Mouse (Mus musculus): ENCODE measurements at regions not wholly inside any gene's neighbourhood (a gene's known extent, or its start where the extent isn't known, plus 50 kb on each side); places are given as distances from the start of the nearest gene placed in this dataset.
A peak's percentile ranks its signal among the peaks of the same experiment; 100 is the strongest.

- intact Hi-C loops (cut with DNase I), result no loop called here
- no peak for DNase-seq (ENCODE audit: low spot score in 2 of 2)
Measured at GRCm38 (mm10) chr15:60119926-60120325, 103.5 kb upstream of the 4933412E24Rik start.

DNA sequence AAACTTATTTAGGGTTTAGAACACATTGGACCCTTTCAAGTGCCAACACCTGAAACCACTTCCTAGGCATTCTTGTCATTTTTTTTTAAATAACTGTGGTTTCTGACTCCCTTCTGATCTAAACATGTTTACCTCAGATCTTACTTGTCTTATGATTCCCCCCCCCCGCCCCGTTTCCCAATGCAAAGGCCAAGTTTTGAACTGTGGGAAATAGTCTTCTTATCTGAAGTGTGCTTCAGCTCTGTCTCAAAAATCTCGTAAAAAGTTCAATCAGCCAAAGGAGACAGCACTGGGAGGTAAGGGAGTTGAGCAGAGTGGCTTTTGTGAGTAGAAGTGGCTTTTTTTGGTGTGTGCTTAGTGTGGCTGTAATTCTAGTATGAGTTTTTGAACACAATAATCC is 95.5 kb upstream of the 4933412E24Rik start:
- intact Hi-C loops (cut with DNase I), result no loop called here
- DNase-seq (ENCODE audit: low spot score in 2 of 2), result no peak

GRCm38 (mm10) chr15:60111046-60111445 is 94.6 kb upstream of the 4933412E24Rik start:
- intact Hi-C loops (cut with DNase I), result no loop called here
- DNase-seq (ENCODE audit: low spot score in 2 of 2), result no peak

DNA sequence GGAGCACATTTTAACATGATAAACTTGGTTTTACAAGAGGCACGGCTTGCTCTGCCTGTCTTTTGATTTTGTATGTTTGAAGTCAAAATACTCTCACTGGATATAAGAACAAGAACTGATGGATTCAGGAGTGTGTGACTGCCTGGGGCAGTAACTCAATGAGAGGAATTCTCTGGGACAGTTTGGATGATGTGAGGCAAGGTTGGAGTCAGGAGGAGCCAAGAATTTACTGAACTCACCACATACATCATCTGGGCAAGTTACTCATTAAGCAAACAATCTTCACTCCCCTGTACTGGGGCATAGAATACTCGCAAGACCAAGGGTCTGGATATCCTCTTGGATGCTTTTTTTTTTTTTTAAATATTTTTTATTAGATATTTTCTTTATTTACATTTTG is 87.7 kb upstream of the 4933412E24Rik start:
- no peak for DNase-seq (ENCODE audit: low spot score in 2 of 2)
- intact Hi-C loops (cut with DNase I), result no loop called here

DNA sequence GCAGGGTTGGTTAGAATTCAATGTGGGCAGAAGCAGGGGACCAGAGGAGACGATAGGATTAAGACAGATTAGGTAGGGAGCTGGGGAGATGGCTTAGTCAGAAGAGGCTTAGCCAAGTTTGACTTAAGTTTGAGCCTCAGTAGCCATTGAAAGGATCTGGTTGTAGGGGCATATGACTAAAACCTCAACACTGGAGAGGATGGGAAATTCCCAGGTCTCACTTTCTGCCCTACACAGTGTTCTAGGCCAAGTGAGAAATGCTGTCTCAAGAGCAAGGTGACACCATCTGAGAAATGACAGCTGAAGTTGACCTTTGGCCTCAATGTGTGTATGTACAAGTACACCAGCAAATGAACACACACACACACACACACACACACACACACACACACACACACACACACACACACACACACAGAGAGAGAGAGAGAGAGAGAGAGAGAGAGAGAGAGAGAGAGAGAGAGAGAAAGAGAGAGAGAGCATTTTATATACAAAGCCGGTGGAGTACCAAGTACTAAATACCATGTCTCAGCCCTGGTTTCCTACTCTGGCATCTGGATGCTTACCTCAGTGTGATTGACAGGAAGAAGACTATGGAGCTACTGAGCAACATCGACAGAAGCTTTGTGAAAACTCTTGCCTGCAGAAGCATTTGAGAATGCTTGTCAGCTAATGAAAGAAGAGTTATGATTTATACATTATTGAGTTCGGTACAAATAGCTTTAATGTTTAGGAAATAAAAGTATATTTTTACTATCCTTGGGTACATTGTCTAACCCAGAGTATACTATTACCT is 85.3 kb upstream of the 4933412E24Rik start:
- no peak for DNase-seq (ENCODE audit: low spot score in 2 of 2)
- intact Hi-C loops (cut with DNase I), result no loop called here

- peak; percentile 68 to 81 for DNase-seq (ENCODE audit: low spot score in 2 of 2)
- intact Hi-C loops (cut with DNase I), result loop anchor here (2.0 to 10.0 kb wide), 5 partner anchors 155 to 1000 kb away; no protein-coding TSS in a partner anchor
Measured at GRCm38 (mm10) chr15:60097141-60097540, 80.7 kb upstream of the 4933412E24Rik start.

DNA sequence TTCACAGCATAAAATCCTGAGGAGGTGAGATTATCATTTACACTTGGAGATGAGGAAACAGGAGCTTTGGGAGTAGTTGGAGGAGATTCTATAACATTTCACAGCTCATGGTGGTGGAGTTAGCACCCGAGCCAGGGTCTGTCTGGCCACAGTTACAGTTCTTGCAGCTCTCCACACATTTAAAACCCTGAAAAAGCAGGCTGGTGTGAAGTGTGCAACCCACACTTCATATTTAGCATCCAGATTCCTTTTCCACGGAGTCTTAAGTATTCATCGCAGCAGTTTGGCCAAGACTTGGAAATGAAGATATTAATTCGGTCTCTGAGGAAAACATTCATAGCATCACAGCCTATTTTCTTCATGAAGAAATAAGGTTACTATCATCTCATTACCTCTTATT is 79.7 kb upstream of the 4933412E24Rik start:
- DNase-seq (ENCODE audit: low spot score in 2 of 2), result peak; percentile 5 to 71
- intact Hi-C loops (cut with DNase I), result loop anchor here (2.0 to 10.0 kb wide), 5 partner anchors 156 to 1001 kb away; no protein-coding TSS in a partner anchor

GRCm38 (mm10) chr15:60089921-60090320 is 73.5 kb upstream of the 4933412E24Rik start:
- no peak for DNase-seq (ENCODE audit: low spot score in 2 of 2)
- intact Hi-C loops (cut with DNase I), result loop anchor here (10.0 kb wide), 1 partner anchor 605 kb away; no protein-coding TSS in a partner anchor

DNA sequence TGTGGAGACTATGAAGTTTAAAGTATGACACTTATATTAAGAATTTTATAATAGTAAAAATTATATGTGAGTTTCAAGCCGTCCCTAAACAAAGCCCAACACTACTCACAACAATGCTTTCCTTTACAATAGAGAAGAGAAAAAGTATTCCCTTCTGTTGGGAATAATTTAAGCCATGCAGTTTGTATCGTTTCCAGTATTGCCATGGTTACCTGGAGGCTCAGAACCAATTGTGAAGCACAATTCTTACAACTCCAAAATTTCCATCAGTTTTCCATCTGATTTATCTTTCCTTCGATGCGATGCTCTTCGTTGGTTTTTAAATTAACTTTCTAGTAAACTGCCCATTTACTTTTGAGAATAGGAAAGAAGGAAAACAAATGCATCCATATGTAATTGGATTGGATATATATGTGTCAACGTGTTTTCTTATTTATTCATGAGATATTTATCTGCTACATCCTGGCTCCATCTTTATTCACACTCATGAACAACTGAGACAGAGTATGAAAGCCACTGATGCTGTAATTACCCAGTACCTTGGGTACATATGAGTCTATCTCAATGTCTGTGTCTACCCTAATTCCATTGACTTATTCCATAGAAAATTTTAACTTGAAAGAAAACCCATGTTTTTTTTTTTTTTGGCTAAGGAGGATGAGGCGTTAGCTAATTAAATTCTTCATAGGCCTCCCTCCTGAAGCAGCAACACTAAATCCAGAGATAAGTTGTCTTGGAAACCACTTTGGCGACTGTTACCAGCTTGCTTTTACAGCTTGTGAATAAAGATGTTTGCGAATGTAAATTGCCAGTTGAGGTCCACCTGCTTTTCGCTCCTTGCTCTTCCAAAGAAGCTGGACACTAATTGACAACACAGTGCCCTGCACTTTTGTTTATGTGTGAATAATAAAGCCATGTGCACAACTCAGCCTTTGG is 72.8 kb upstream of the 4933412E24Rik start:
- intact Hi-C loops (cut with DNase I), result no loop called here
- peak in 1 of 2 experiments; percentile 68 for DNase-seq (ENCODE audit: low spot score in 2 of 2)
